Mouse (Mus musculus) cerebellum, adult 8-10 months (tissue): ENCODE results near the gene Kat2a.

ENCODE experiments used
- DNase-seq: peaks from one replicate; pipeline ENCODE4 v3.0.0; 2022

Kat2a gene

DNA sequence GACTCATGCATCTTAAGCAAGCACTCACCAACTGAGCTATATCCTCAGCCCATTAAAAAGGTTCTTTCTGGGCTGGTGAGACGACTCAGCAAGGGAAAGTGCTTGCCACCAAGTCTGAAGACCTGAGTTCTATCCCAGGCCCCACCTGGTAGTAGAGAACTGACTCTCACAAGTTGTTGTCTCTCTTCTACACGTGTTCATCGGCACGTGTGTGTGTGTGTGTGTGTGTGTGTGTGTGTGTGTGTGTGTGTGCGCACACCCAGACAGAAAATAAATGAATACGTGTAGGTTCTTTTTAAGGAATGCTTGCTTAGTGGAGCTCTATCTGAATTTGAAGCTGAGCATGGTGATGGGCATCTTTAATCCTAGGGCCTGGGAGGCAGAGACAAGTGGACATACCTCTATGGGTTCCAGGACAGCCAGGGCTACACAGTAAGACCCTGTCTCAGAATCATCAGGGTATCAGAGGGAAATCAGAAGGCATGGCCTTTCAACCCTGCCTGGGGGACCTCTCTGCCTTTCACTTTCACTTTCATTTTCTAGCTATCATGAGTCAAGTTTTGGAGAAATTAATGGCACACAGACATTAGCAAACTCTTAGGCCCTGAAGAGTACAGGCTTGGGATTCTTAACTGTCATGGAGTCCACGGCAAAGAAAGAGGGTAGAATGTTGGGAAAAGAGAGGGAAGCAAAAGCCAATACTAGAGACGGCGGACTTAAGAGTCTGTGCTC is 23.0 kb upstream of the Kat2a start:
- DNase-seq: no peak

DNA sequence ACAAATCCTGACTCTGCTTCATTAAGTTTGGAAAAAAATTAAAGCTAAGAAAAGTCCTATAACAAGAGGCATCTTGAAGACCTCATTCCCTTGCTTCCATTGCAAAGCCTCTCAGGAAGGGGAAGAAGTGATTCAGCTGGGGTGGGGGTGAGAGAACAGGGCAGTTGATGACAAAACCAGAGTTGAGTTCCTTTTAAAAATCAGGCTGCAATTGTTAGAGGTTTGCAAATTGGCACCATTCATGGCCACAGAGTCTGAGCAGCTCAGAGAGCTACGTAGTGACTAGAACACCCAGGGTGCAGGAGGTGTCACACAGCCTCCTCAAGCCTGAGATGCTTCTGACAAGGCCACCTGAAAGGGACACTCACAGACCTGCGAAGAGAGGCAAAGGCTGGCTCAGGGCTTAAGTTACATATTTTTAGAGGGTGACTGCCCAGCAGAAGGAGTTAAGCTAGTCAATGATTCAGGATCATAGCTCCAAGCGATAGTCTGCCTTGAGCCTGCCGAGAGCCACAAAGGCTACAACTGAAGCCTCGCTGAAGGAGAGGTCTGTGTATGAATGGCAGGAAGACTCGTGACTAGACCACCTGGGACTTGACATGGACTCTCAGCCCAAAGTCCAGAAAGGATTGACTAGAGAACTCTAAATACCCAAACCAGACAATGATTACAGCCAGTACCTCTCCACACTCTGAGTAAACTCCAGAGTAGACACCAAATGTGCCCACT is 18.4 kb upstream of the Kat2a start:
- no peak for DNase-seq

DNA sequence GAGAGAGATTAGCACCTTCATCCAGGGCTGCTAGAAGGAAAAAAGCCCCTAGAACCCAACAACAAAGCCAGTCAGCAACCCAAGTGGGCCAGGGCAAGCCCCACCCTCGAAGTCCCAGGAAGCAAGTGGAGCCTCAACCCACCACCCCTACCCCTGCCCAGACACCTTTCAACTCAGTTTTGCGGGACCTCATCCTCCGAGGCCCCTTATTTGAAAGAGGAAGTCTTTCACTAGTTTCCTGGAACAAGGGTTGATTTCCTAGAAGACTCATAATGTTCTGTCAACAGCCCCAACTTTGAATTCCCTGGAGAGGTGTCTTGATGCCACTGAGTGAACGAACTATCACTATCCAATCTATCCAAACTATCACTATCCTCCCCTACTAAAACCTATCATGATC is 17.7 kb upstream of the Kat2a start:
- DNase-seq: no peak

DNA sequence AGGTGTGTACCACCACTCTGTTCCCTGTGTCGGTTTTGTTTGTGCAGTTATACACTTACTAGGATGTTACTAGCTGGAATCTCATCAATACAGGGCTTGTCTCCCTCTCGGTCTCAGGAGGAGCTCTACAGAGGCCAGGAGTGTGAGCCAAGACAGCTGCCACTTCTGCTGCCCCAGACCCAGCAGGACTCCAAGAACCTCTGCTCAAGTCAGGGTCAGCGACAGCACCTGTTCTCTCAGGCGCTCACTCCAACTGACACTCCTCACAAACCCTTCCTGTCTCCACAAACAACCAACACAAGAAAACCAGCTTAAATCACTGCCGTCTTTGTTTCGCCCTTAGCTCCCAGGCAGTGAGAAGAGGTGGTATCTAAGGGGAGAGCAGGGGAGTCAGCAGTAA is 16.3 kb upstream of the Kat2a start:
- no peak for DNase-seq

DNA sequence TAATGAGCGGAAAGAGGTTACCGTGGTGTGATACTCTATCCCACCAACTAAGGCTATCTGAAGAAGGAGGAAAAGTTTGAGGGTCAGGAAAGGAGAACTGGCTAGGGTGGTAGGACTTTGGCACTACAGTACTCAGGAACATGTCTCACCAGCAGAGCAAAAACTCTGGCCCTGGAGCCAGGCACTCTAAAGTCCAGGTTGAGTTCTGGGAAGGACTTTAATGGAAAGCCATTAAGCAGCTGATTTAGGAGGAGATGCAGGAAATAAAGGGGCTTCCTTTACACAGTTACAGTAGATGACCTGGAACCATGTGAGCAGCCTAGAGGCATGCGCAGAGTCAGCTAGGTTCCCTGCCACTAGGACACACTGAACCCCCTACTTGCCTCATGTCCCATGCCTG is 14.9 kb upstream of the Kat2a start:
- DNase-seq: no peak

DNA sequence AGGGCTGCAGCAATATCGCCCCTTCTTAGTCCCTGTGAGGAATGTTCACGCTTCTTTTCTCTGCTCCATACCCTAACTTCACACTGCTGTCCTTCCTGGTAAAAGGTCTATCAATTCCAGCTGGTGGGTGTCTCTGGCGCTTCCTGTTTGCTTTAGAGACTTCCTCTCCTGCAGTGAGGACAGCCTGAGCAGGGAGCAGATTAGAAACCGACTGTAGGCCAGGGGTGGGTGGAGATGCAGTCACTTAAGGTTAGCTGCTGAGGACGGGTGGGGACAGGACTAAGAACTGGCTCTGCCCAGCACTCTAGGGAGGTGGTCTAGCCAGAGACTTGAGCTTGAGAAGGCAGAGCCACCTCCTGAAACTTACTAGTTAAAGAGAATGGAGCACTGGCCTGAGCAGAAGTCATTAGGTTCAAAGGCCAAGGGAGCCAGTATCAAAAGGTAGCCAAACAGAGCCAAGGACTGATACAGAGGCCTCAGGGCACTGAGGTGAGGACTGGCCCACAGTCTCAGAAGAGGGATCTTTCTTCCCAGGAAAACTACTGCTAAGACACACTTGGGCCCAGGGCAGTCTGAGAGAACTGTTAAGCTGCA is 12.8 kb upstream of the Kat2a start:
- DNase-seq: no peak

DNA sequence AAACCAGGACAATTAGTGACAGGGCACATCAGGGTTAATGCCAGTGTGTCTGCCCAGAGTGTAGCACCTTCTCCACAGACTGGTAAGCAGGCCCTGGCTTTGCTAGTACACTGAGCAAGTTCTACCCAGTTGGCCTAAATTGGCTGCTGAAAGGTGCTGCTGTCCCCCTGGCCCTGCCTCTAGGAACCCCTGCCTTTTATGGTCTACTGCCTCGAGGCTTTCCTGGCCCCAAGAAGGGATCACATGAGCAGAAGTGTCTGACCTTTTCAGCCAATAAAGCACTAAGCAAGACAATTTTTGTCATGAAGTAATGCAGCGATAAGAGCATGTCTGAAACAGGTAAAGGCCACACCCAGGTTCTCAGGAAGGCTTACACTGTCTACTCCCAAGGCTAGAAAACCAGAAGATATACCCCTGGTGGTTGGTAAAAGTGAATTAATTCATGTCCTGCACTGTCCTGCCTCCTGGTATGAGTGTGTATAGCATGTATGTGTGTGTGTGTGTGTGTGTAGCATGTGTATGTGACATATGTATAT is 10.3 kb upstream of the Kat2a start:
- no peak for DNase-seq

DNA sequence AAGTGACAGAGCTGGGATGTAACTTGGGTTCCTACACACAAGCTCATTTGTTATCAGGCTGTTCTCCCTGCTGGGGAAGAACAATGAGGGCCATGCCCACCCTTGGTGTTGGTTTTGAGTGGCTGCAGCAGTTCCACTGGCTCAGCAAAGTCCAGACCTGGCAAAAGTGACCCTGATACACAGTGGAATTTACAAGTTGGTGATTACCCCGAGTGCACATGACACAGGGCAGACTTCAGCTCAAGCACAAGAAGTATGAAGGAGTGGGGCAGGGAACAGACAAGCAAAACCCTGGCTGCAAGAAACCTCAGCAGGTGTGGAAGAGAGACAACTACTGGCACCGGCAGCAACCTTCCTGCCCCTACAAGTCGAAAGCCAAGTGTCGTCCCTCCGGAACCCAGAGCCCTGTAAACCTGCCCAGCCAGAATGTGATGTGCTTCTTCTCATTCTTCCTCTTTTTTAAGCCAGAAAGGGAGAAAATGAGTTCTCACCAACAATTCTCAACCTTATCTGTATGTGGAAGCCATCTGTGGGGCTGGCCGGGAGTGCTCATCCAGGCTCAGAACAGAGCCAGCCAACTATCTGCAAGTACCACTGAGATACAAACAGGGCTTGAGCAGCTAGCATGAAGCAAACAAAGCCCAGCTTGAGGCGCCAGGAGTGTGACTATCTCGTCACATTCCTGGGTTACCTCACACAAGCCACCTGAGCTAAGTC is 9.7 kb upstream of the Kat2a start:
- DNase-seq: no peak

DNA sequence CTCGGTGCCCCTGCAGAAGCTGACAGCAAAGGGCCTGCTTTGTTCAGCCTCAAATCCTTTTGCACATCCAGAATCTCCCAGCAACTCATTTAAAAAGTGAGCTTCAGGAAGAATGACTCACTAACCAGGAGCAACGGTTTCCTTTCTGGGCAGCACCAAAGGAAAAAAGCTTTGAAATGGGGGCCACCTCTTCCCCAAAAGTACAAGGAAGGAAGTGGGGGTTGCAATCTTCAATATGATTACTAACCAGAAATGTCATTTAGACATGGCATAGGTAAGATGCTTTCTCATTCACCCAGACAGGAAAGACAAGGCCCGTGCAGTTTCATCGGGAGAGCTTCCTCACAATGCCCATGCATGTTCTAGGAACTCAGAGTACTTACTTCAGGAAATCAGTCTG is 9.0 kb upstream of the Kat2a start:
- no peak for DNase-seq

DNA sequence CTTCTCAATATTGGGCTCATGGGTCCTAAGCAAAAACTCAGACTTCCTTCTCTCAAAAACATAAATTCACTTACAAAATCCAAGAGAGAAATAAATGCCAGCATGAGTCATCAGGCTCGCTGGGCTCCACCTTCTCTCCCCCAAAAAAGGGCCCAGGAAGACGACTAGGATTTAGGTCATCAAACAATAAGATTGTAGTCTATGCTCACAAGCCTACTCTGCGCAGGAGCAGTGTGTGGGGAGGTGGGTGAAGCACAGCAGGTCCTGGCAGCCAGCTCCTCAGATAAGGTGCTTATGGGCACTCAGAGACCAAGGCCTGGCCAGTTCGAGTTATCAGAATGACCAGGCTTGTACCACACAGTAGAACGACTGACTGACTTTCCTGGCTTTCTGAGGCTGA is 8.1 kb upstream of the Kat2a start:
- DNase-seq: no peak

DNA sequence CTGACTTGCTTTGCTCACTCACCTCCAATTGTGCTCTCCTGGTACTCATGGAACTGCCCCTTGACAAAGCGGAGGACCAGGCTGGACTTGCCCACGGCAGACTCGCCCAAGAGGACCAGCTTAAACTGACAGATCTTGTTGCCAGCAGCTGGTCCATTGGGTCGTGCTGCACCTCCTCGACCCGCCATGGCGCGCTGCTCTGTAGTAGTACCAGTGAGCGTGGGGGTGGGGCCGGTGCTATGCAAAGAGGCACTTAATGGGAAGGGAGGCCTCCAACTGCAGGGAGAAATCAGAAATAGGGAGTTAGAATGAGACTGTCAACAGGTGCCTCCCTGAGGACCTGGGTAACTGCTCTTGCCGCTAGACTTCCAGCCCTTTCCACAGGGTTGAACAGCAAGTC is 7.6 kb upstream of the Kat2a start:
- DNase-seq: no peak

DNA sequence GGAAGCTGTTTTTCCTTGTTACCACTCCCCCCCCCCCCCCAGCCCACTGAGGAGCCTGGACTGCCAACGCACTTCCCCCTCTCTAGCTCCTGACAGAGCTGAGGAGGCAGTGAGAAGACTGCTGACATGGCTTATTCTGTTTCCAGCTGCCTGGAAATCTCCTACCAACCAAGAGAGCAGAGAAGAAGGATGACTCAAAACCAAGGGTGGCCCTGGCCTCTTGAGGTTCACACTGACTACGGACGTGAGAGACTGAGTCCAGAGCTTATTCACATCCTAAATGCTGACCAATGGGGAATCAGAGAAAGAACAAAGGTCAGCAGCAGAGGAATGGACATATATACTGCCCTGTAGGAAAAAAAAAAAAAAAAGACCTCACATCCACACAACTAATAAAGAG is 7.0 kb upstream of the Kat2a start:
- no peak for DNase-seq

DNA sequence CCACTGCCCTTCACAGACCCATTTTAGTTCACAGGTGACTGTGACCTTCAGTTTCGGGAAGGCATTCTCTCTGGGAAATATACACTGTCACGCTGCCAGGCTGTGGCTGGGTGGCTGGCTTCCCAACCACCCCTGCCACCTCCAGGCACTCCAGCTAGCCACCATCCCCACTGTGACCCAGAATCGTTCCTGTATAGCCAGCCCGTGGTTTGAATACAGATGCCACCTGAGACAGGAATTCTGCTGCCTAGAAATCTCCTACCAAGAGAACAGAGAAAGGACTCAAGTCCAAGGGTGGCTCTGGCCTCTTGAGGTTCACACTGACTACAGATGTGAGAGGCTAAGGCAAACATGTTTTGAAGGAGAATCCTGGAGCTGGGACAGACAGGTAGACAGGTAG is 6.6 kb upstream of the Kat2a start:
- DNase-seq: no peak

DNA sequence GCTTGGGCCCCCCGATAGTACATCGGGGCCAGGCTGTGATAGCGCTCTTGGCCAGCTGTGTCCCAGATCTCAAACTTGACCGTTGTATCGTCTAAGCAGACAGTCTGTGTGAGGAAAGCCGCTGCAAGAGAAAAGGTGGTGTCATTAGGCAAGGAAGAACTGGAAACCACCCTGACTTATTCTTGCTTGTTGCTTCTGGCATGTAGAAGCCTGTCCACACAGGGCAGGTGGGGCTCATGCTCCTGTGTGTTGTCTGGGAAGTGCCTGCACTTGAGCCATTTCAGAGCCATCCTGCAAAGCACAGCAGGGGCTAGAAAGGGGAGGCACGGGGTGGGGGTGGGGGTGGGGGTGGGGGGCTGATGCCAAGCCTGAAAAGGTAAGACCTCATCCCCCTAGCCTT is 6.2 kb upstream of the Kat2a start:
- DNase-seq: no peak

DNA sequence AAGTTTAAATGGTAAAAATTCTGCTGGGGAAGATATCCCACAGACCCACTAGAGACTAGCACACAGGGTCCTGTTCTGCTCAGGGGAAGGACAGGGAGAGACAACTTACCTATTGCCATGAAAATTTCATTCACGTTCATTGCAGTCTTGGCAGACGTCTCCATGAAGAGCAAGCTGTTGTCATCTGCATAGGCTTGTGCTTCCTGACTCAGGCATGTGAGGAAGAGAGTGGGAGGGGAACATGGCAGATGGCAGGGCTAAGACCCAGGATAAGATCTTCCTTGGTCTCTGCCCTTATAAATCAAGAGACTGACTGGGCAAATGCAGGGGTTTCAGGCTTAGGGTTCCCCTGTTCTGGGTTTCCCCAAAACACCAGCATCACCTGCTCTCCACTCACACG is 4.4 kb upstream of the Kat2a start:
- no peak for DNase-seq

DNA sequence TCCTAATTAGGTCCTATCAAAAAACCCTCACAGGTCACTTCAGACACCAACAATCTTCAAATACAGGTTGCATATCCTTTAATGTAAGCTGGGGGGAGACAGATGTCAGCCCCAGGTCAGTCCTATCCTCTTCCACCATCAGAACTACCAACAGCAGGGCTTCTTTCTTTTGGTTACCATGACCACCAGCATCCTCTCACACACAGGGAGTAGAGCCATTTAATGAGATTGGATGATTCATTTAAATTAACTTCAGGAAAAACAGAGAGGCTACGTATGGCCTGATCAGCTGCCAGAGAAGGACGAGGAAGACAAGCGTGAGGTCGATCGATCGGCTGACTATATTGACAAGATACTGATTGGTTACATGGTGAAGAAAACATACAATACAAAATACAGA is 2.7 kb upstream of the Kat2a start:
- no peak for DNase-seq

DNA sequence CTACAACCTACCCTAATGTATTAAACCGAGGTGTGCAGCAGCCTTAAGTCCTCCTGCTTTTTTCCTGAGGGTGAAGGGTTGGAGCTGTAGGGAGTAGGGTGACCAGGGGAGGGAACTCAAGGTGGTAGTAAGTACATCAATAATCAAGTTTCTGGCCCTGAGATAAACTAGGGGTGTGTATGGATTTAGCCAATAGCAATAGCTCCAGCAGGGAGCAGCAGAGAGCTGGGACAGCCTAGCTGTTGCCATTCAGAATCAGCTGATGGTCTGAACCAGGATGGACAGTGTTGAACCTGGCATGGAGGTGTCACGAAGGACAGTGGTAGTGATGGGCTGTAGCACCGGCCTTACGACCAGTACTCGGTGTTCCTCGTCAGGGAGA is 2.3 kb upstream of the Kat2a start:
- peak; percentile 74 for DNase-seq

DNA sequence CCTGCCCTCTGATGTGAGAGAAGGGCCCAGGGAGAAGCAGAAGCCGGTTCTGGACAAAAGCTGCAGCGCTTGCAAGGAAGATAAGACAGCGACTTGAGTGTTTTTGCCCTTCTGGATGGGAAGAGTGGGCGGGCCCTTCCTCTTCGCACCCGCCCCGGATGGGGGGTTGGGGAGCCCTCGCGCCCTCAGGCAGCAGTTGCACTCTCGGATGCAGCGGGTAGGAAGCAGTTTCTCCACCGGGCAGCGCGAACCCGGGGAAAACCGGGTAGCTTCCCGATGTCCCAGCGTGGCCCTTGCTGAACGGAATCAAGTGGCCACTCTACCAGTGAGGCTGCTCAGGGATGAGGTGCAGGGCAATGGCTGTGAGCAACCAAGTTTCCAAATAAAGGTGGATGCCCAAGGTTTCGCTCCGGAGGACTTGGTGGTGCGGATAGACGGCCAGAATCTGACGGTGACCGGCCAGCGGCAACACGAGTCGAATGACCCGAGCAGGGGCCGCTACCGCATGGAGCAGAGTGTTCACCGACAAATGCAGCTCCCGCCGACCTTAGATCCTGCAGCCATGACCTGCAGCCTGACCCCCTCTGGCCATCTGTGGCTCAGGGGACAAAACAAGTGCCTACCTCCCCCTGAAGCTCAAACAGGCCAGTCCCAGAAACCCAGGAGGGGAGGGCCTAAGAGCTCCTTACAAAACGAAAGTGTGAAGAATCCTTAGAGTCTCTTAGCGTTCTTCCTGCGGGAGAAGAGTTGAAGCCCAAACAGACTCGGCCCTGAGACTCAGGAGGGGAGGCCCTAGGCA is 1.7 kb upstream of the Kat2a start, which contains the start of gene Hspb9:
Gene Hspb9, plus strand, starts transcription at position 116 of the 799 bp plus-strand sequence.
- no peak for DNase-seq

DNA sequence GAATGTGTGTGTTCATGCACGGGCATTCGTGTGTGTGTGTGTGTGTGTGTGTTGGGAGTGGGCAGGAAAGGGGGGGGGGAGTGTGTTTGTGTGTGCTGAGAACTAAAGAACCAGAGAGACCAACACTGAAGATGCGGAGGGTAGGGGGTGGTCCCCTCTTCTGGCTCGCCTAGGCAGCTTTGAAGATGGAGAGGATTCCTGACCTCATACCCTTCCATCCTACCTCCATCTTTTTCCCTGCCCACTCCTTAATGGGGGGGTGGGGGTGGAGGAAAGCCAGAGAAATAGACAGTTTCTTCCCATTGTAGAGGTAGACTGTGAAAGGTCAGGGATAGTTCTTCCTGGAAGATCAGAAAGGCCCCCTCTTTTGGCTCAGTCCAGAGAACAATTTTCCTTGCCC is 909 bp upstream of the Kat2a start:
- no peak for DNase-seq

DNA sequence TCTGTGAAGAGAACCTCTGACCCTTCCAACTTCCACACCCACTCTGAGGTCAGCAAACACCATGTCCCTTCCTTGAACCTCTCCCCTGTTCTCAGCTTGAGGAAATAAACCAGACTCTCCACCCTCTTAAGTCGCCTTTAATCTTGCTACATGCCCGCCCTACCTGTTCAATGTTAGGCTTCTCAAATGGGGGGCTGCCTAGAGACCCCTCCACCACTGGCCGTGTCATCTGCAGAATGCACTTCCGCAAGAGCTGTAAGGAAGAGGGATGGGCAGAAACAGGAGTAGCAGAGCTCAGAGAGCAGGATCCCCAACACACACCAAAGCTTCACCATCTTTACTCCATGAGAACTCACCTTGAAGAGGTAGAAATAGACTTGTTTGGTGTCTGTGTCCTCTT is 1.3 kb downstream of the Kat2a start:
- DNase-seq: no peak

DNA sequence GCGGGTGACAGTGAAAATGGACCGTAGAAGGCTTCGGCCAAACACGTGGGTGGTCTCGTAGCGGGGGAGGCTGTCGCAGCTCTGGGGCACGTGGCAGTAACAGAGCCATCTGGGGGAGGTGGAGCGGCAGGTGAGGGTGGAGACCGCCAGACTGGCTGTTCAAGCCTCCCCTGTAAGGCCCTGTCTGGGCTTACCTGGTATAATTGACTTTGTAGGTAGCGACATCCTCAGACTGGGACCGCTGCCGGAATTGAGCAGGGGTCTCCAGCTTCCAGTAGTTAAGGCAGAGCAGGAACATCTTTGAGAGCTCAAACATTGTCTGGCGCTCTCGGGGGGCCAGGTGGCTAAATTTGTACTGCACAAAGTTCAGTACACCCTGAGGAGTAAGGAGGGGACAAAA is 1.7 kb downstream of the Kat2a start:
- DNase-seq: no peak

DNA sequence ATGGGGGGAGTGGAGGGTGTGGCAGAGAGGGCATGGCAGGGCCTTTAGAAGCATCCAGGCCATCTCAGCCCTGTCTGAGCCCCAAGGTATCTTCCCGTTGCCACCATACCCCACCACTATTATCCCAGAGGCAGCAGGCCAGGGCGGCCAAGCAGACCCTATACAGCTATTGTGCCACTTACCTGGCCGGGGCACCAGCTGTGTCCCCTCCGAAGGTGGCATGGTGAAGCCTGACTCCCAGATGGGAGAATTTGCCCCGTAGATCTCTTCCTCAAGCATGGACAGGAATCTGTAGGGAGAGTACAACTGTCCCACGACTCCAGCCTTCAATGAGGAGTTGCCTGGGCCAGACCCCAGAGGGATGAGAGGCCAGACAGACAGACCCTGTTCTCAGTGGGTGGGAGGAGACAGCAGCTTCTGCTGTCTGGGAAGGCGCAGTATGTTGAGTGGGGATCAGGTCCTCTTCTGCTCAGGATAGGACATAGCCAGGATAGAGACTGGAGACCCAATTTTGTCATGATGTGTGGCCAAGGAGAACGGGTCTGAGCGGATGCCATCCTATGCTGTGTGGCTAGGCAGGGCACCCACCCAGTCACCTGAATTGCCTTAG is 3.0 kb downstream of the Kat2a start:
- DNase-seq: no peak
